Mouse (Mus musculus) liver, adult 2 months (tissue): Measurements from ENCODE around the gene Haus7.

ENCODE experiments used
- CTCF ChIP-seq: fragments of 200-500 bp; IDR thresholded peaks from 2 replicates; pipeline ENCODE4 v1.5.1; 2011; ENCODE audit warnings: low read depth, low read length, control low read depth
- POLR2A ChIP-seq: fragments of 200-500 bp; IDR thresholded peaks from 2 replicates; pipeline ENCODE4 v1.6.1; 2011; ENCODE audit warnings: low read length, control low read depth; ENCODE audit not compliant: insufficient read depth; ENCODE audit errors: extremely low read depth

- TF ChIP-seq POLR2A (no peak), CTCF (no peak)
Observed at GRCm38 (mm10) chrX:73391481-73391880, 67.4 kb downstream of the Haus7 start.
